Mouse (Mus musculus) heart, embryonic 12.5 days (tissue): ENCODE measurements around the gene Fmnl1. TPM values are rescaled to one million over a fixed set of nuclear protein-coding genes. Genes with fewer than 3 reads are reported as not detected.

Experiments used
- ATAC-seq: fragments of 200-750 bp; cut with Nextera tagmentation; 2 replicates; pipeline ENCODE4 v1.8.0; 2017; ENCODE audit warnings: moderate TSS enrichment, moderate library complexity; ENCODE audit not compliant: insufficient number of reproducible peaks, low FRiP score
- H3K27ac ChIP-seq: fragments of 300-500 bp; sonication (generic); 2 replicates; pipeline ENCODE4 v1.5.1; 2016; ENCODE audit warnings: mild to moderate bottlenecking, moderate library complexity; ENCODE audit not compliant: poor library complexity, severe bottlenecking
- H3K27me3 ChIP-seq: fragments of 300-500 bp; sonication (generic); replicated peaks from 2 replicates; pipeline ENCODE4 v1.6.1; 2016; ENCODE audit warnings: mild to moderate bottlenecking, moderate library complexity
- H3K36me3 ChIP-seq: fragments of 300-500 bp; sonication (generic); 2 replicates; pipeline ENCODE4 v1.6.1; 2016; ENCODE audit warnings: mild to moderate bottlenecking, moderate library complexity
- H3K4me1 ChIP-seq: fragments of 300-500 bp; sonication (generic); replicated peaks from 2 replicates; pipeline ENCODE4 v1.6.1; 2016; ENCODE audit warnings: mild to moderate bottlenecking
- H3K4me2 ChIP-seq: fragments of 300-500 bp; sonication (generic); 2 replicates; pipeline ENCODE4 v1.6.1; 2016; ENCODE audit warnings: mild to moderate bottlenecking, moderate library complexity
- H3K4me3 ChIP-seq: fragments of 300-500 bp; sonication (generic); 2 replicates; pipeline ENCODE4 v1.5.1; 2016; ENCODE audit warnings: mild to moderate bottlenecking
- H3K9ac ChIP-seq: fragments of 300-500 bp; sonication (generic); 2 replicates; pipeline ENCODE4 v1.6.1; 2016; ENCODE audit warnings: mild to moderate bottlenecking, moderate library complexity
- H3K9me3 ChIP-seq: fragments of 300-500 bp; sonication (generic); replicated peaks from 2 replicates; pipeline ENCODE4 v1.6.1; 2016; ENCODE audit warnings: mild to moderate bottlenecking, moderate library complexity
- WGBS: fragments of 180-500 bp; shearing (Covaris S2); methylation state at CpG from one replicate; pipeline ENCODE4 v1.1.7; 2016; 5-methylcytosine and 5-hydroxymethylcytosine counted together
- polyA plus RNA-seq: library from polyadenylated mRNA; unstranded; fragments of >200 nt; fragmentation: Nextera tagmentation; extraction: Ambion mirVana; gene quantifications from 2 replicates; pipeline ENCODE4 v1.2.1, GENCODE M21; 2016

The Fmnl1 gene
- polyA plus RNA-seq, 1 experiment from 2014 or later: 1.7 TPM

GRCm38 (mm10) chr11:103162132-103162531, 8.8 kb upstream of the Fmnl1 start:
- H3K27me3 ChIP-seq: 0 out of 2 replicates have a peak, but pooled peaks cover 4% of the 10 kb centered on the region
- 87% methylated on average over 5 of the region's 5 CpGs for WGBS
- no peak overlapping the region for H3K4me2 ChIP-seq

GRCm38 (mm10) chr11:103164391-103164790, 6.5 kb upstream of the Fmnl1 start:
- Histone ChIP-seq H3K27ac (no peak overlapping the region), H3K4me3 (no peak overlapping the region), H3K27me3 (peaks cover 17% of the 10 kb centered on the region), H3K4me2 (peak overlapping the region; percentile 45), H3K4me1 (peaks cover 8% of the 10 kb centered on the region; the same call in 1 of the 2 replicates), H3K36me3 (no peaks in the 10 kb centered on the region), H3K9me3 (no peaks in the 10 kb centered on the region; the same call in 1 of the 2 replicates), H3K9ac (no peak overlapping the region)
- ATAC-seq: 0 out of 2 replicates have a peak, but pooled peaks have one; percentile 56
- WGBS: 15% methylated on average over 10 of the region's 10 CpGs

More at GRCm38 (mm10) chr11:103162132-103162531, 8.8 kb upstream of the Fmnl1 start:
- no peaks in the 10 kb centered on the region for H3K36me3 ChIP-seq
- H3K4me3 ChIP-seq: no peak overlapping the region
- H3K9me3 ChIP-seq: no peaks in the 10 kb centered on the region; the same call in 1 of the 2 replicates
- peaks cover 17% of the 10 kb centered on the region for H3K4me1 ChIP-seq
- no peak overlapping the region for H3K9ac ChIP-seq
- ATAC-seq: no peak
- H3K27ac ChIP-seq: no peak overlapping the region

- Histone ChIP-seq H3K27ac (no peak overlapping the region), H3K4me1 (peaks cover 23% of the 10 kb centered on the region), H3K4me2 (no peak overlapping the region), H3K36me3 (no peaks in the 10 kb centered on the region), H3K4me3 (no peak overlapping the region), H3K9me3 (no peaks in the 10 kb centered on the region; the same call in 1 of the 2 replicates), H3K9ac (no peak overlapping the region), H3K27me3 (peaks cover 61% of the 10 kb centered on the region)
- 25% methylated on average over 9 of the region's 9 CpGs for WGBS
- no peak for ATAC-seq
These were observed 2.1 kb upstream of the Fmnl1 start for GRCm38 (mm10) chr11:103168690-103169390.

GRCm38 (mm10) chr11:103169664-103170063, 1.2 kb upstream of the Fmnl1 start:
- H3K36me3 ChIP-seq: no peaks in the 10 kb centered on the region
- H3K4me2 ChIP-seq: no peak overlapping the region
- no peak for ATAC-seq
- H3K9ac ChIP-seq: no peak overlapping the region
- H3K27ac ChIP-seq: no peak overlapping the region
- H3K27me3 ChIP-seq: peaks cover 67% of the 10 kb centered on the region
- no peaks in the 10 kb centered on the region; the same call in 1 of the 2 replicates for H3K9me3 ChIP-seq
- H3K4me1 ChIP-seq: peaks cover 19% of the 10 kb centered on the region
- H3K4me3 ChIP-seq: no peak overlapping the region
- WGBS: 75% methylated on average over 5 of the region's 5 CpGs

GRCm38 (mm10) chr11:103170111-103170493, 805 bp upstream of the Fmnl1 start:
- peaks cover 67% of the 10 kb centered on the region for H3K27me3 ChIP-seq
- ATAC-seq: no peak
- no peak overlapping the region for H3K9ac ChIP-seq

GRCm38 (mm10) chr11:103171286-103171620, 346 bp downstream of the Fmnl1 start:
- peak overlapping the region; percentile 63 for H3K4me3 ChIP-seq
- H3K4me1 ChIP-seq: peaks cover 23% of the 10 kb centered on the region
- H3K4me2 ChIP-seq: peak overlapping the region; percentile 95
- peaks cover 64% of the 10 kb centered on the region for H3K27me3 ChIP-seq
- no peaks in the 10 kb centered on the region for H3K36me3 ChIP-seq
- H3K27ac ChIP-seq: no peak overlapping the region
- H3K9me3 ChIP-seq: no peaks in the 10 kb centered on the region
- no peak for ATAC-seq
- 3% methylated on average over 23 of the region's 23 CpGs for WGBS
- H3K9ac ChIP-seq: peak overlapping the region; percentile 67

More at GRCm38 (mm10) chr11:103170111-103170493, 805 bp upstream of the Fmnl1 start:
- peak overlapping the region; percentile 63 for H3K4me3 ChIP-seq
- peaks cover 22% of the 10 kb centered on the region for H3K4me1 ChIP-seq
- no peak overlapping the region for H3K27ac ChIP-seq
- 49% methylated on average over 3 of the region's 3 CpGs for WGBS
- peak overlapping the region; percentile 95 for H3K4me2 ChIP-seq
- no peaks in the 10 kb centered on the region; the same call in 1 of the 2 replicates for H3K9me3 ChIP-seq
- no peaks in the 10 kb centered on the region for H3K36me3 ChIP-seq

- 43% methylated on average over 9 of the region's 9 CpGs for WGBS
- H3K9me3 ChIP-seq: no peaks in the 10 kb centered on the region
- H3K36me3 ChIP-seq: no peaks in the 10 kb centered on the region
- no peak overlapping the region for H3K9ac ChIP-seq
- H3K27me3 ChIP-seq: peaks cover 63% of the 10 kb centered on the region
- H3K4me1 ChIP-seq: peaks cover 27% of the 10 kb centered on the region
- ATAC-seq: no peak
- H3K27ac ChIP-seq: no peak overlapping the region
- peak overlapping the region; percentile 63 for H3K4me3 ChIP-seq
- peak overlapping the region; percentile 95 for H3K4me2 ChIP-seq
These were observed 940 bp downstream of the Fmnl1 start for GRCm38 (mm10) chr11:103171703-103172391.

GRCm38 (mm10) chr11:103172392-103173040, 1.6 kb downstream of the Fmnl1 start:
- WGBS: 51% methylated on average over 6 of the region's 6 CpGs
- Histone ChIP-seq H3K27ac (no peak overlapping the region), H3K9me3 (no peaks in the 10 kb centered on the region), H3K36me3 (no peaks in the 10 kb centered on the region), H3K4me2 (peak overlapping the region; percentile 95; the same call in 1 of the 2 replicates), H3K4me1 (peaks cover 33% of the 10 kb centered on the region), H3K27me3 (peaks cover 60% of the 10 kb centered on the region), H3K9ac (no peak overlapping the region), H3K4me3 (no peak overlapping the region)
- no peak for ATAC-seq

- no peak overlapping the region for H3K9ac ChIP-seq
- H3K4me1 ChIP-seq: peaks cover 38% of the 10 kb centered on the region
- 83% methylated on average over 7 of the region's 7 CpGs for WGBS
- H3K4me2 ChIP-seq: no peak overlapping the region
- H3K9me3 ChIP-seq: no peaks in the 10 kb centered on the region
- peaks cover 58% of the 10 kb centered on the region for H3K27me3 ChIP-seq
- H3K27ac ChIP-seq: no peak overlapping the region
- no peak for ATAC-seq
- H3K36me3 ChIP-seq: no peaks in the 10 kb centered on the region
- H3K4me3 ChIP-seq: no peak overlapping the region
These were observed 2.3 kb downstream of the Fmnl1 start for GRCm38 (mm10) chr11:103173041-103173770.

GRCm38 (mm10) chr11:103173771-103174344, 3.0 kb downstream of the Fmnl1 start:
- Histone ChIP-seq H3K9ac (no peak overlapping the region), H3K9me3 (no peaks in the 10 kb centered on the region), H3K27me3 (peaks cover 61% of the 10 kb centered on the region), H3K4me3 (no peak overlapping the region), H3K4me2 (no peak overlapping the region), H3K4me1 (peaks cover 38% of the 10 kb centered on the region), H3K36me3 (no peaks in the 10 kb centered on the region), H3K27ac (no peak overlapping the region)
- 89% methylated on average over 11 of the region's 11 CpGs for WGBS
- ATAC-seq: no peak
